Mouse (Mus musculus) C2C12 (cell line): Measurements from ENCODE around the gene Ankfy1. TPM values are rescaled to one million over a fixed set of nuclear protein-coding genes. Genes with fewer than 3 reads are reported as not detected.
"Not testable (repeated sequence)": the region's sequence is repeated elsewhere in the genome, so short reads cannot be mapped to it uniquely, and the experiment has no call there.

Experiments
- H3K27me3 ChIP-seq: one replicate; pipeline ENCODE4 v1.6.1; 2011; ENCODE audit not compliant: control insufficient read depth, insufficient read depth, insufficient read length
- H3K36me3 ChIP-seq: one replicate; pipeline ENCODE4 v1.6.1; 2011; ENCODE audit not compliant: control insufficient read depth, insufficient read depth
- H3K4me3 ChIP-seq: one replicate; pipeline ENCODE4 v1.5.1; 2011; ENCODE audit warnings: mild to moderate bottlenecking, control low read depth; ENCODE audit not compliant: poor library complexity, insufficient read depth, severe bottlenecking
- H3K79me2 ChIP-seq: one replicate; pipeline ENCODE4 v1.6.1; 2011; ENCODE audit not compliant: control insufficient read depth, insufficient read depth
- H3K79me3 ChIP-seq: one replicate; pipeline ENCODE4 v1.6.1; 2011; ENCODE audit warnings: low read depth, control low read depth
- H3ac ChIP-seq: one replicate; pipeline ENCODE3; 2011; ENCODE audit warnings: low read depth; ENCODE audit not compliant: control insufficient read depth, insufficient read length
- CEBPB ChIP-seq: IDR thresholded peaks from one replicate; pipeline ENCODE4 v1.6.1; 2011; ENCODE audit warnings: low read depth, mild to moderate bottlenecking, control low read depth, moderate library complexity
- CTCF ChIP-seq: IDR thresholded peaks from one replicate; pipeline ENCODE4 v1.5.1; 2011; ENCODE audit not compliant: control insufficient read depth, insufficient read depth, insufficient read length
- FOSL1 ChIP-seq: IDR thresholded peaks from one replicate; pipeline ENCODE4 v1.8.0; 2011; ENCODE audit warnings: mild to moderate bottlenecking, low read length; ENCODE audit not compliant: poor library complexity, insufficient read depth, severe bottlenecking
- MAX ChIP-seq: IDR thresholded peaks from one replicate; pipeline ENCODE4 v1.6.1; 2011; ENCODE audit warnings: mild to moderate bottlenecking, control low read depth
- MYOD1 ChIP-seq: IDR thresholded peaks from one replicate; pipeline ENCODE4 v1.6.1; 2011; ENCODE audit warnings: low read depth; ENCODE audit not compliant: control insufficient read depth, insufficient read length
- MYOG ChIP-seq: IDR thresholded peaks from one replicate; pipeline ENCODE4 v1.6.1; 2011; ENCODE audit not compliant: control insufficient read depth, insufficient read length; ENCODE audit errors: extremely low read depth
- USF1 ChIP-seq: IDR thresholded peaks from one replicate; pipeline ENCODE4 v1.6.1; 2011; ENCODE audit warnings: low read depth, mild to moderate bottlenecking, control low read depth, moderate library complexity
- polyA plus RNA-seq: library from polyadenylated mRNA; unstranded; fragments of >200 nt; fragmentation: generic; extraction: Trizol; gene quantifications from one replicate; pipeline ENCODE4 v1.2.1, GENCODE M21; 2012; ENCODE audit warnings: missing spikeins

Gene Ankfy1
- polyA plus RNA-seq, 1 experiment = 15.1 TPM

- H3K36me3 ChIP-seq = peaks cover 74% of the 10 kb centered on the region
- no peaks in the 10 kb centered on the region for H3K79me3 ChIP-seq
- no peak for TF ChIP-seq MAX
- TF ChIP-seq USF1 = no peak
- no peak for TF ChIP-seq CEBPB
- no peak for TF ChIP-seq FOSL1
- no peak for TF ChIP-seq MYOD1
- no peak for TF ChIP-seq CTCF
- TF ChIP-seq MYOG = no peak
- no peaks in the 10 kb centered on the region for H3K27me3 ChIP-seq
- H3K79me2 ChIP-seq = peaks cover 4% of the 10 kb centered on the region
- no peak overlapping the region for H3ac ChIP-seq
- H3K4me3 ChIP-seq = no peak overlapping the region
Observed at GRCm38 (mm10) chr11:72736320-72736719, 46.5 kb downstream of the Ankfy1 start.

DNA sequence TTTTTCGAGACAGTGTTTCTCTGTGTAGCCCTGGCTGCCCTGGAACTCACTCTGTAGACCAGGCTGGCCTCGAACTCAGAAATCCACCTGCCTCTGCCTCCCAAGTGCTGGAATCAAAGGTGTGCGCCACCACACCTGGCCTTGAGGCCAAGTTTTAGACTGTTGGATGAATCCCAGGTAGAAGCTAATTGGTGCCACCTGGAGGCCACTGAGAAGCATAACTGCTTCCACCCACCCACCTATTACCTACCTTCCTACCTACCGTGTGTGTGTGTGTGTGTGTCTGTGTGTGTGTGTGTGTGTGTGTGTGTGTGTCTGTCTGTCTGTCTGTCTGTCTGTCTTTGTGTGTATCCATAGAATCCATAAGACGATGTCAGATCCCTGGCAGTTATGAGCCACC, 47.7 kb downstream of the Ankfy1 start:
- not testable (repeated sequence) for H3K79me2 ChIP-seq, H3K4me3 ChIP-seq, H3K27me3 ChIP-seq, H3ac ChIP-seq, H3K79me3 ChIP-seq
- peaks cover 74% of the 10 kb centered on the region for H3K36me3 ChIP-seq

- H3K36me3 ChIP-seq = peaks cover 68% of the 10 kb centered on the region
- no peak for TF ChIP-seq MYOD1
- TF ChIP-seq MAX = no peak
- TF ChIP-seq MYOG = no peak
- TF ChIP-seq FOSL1 = no peak
- TF ChIP-seq CTCF = no peak
- TF ChIP-seq USF1 = no peak
- no peak for TF ChIP-seq CEBPB
- H3K27me3 ChIP-seq = no peaks in the 10 kb centered on the region
- H3ac ChIP-seq = no peak overlapping the region
- H3K79me3 ChIP-seq = no peaks in the 10 kb centered on the region
- no peak overlapping the region for H3K4me3 ChIP-seq
- H3K79me2 ChIP-seq = peaks cover 4% of the 10 kb centered on the region
Observed at GRCm38 (mm10) chr11:72739048-72739447, 49.2 kb downstream of the Ankfy1 start.

GRCm38 (mm10) chr11:72751956-72752355, 62.1 kb downstream of the Ankfy1 start:
- Histone ChIP-seq H3K36me3 (peaks cover 93% of the 10 kb centered on the region), H3K79me3 (no peaks in the 10 kb centered on the region), H3K4me3 (no peak overlapping the region), H3K27me3 (no peaks in the 10 kb centered on the region), H3ac (no peak overlapping the region), H3K79me2 (no peaks in the 10 kb centered on the region)
- TF ChIP-seq FOSL1 (no peak), CEBPB (no peak), MYOD1 (no peak), MYOG (no peak), USF1 (no peak), MAX (no peak), CTCF (no peak)

GRCm38 (mm10) chr11:72758316-72758715, 68.5 kb downstream of the Ankfy1 start:
- no peak for TF ChIP-seq CEBPB
- no peak for TF ChIP-seq USF1
- TF ChIP-seq MYOD1 = no peak
- TF ChIP-seq CTCF = no peak
- no peak for TF ChIP-seq FOSL1
- no peak for TF ChIP-seq MYOG
- TF ChIP-seq MAX = no peak
- Histone ChIP-seq H3K4me3 (no peak overlapping the region), H3K79me2 (no peaks in the 10 kb centered on the region), H3ac (no peak overlapping the region), H3K36me3 (peaks cover 95% of the 10 kb centered on the region), H3K27me3 (no peaks in the 10 kb centered on the region), H3K79me3 (no peaks in the 10 kb centered on the region)

- Histone ChIP-seq H3K4me3 (no peak overlapping the region), H3K79me3 (no peaks in the 10 kb centered on the region), H3K27me3 (no peaks in the 10 kb centered on the region), H3ac (no peak overlapping the region), H3K79me2 (no peaks in the 10 kb centered on the region), H3K36me3 (peaks cover 95% of the 10 kb centered on the region)
- TF ChIP-seq CTCF (no peak), CEBPB (no peak), MYOG (no peak), FOSL1 (no peak), MAX (no peak), MYOD1 (no peak), USF1 (no peak)
Observed at GRCm38 (mm10) chr11:72759581-72759980, 69.8 kb downstream of the Ankfy1 start.
